Mouse (Mus musculus) stomach, postnatal 0 days (tissue): Measurements from ENCODE around the gene Creg1.

ENCODE experiments used
- CTCF ChIP-seq: IDR thresholded peaks from 2 replicates; pipeline ENCODE4 v1.5.1; 2016; ENCODE audit warnings: antibody characterized with exemption, low read depth, mild to moderate bottlenecking, moderate library complexity
- EP300 ChIP-seq: optimal IDR thresholded peaks from 2 replicates; pipeline ENCODE3; 2016; ENCODE audit warnings: antibody characterized with exemption

GRCm38 (mm10) chr1:165762914-165763634 is 472 bp upstream of the Creg1 start:
- TF ChIP-seq CTCF: no peak
- TF ChIP-seq EP300: no peak
